Mouse (Mus musculus) embryo, embryonic 11.5 days (tissue): Measurements from ENCODE around the gene Phlpp2.

Source experiments
- DNase-seq: peaks from one replicate; pipeline ENCODE4 v3.0.0-alpha.2; 2012; ENCODE audit warnings: low read depth, low spot score

Gene Phlpp2

GRCm38 (mm10) chr8:109961693-109962367 is 93.5 kb downstream of the Phlpp2 start, which contains the start of gene Marveld3:
Gene Marveld3 (minus strand): TSS chr8:109962203.
- no peak for DNase-seq

DNA sequence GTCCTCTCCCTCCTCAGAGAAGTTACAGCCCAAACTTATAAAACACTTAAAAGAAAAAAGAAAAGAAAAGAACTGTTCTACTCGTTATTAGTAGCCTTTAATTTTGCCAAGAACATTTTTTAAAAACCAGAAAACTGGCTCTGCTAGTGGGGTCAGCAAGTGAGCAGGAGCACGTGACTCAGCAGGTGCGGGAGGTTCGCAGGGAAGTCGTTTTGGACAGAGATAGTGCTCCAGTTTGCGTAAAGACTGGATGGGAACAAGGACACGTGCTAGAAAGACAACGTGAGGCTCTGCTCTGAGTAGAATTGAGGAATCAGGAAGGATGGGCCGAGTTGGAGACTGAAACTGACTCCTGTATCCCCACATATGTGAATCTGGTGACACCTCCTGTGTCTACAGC is 94.6 kb downstream of the Phlpp2 start:
- DNase-seq = no peak

DNA sequence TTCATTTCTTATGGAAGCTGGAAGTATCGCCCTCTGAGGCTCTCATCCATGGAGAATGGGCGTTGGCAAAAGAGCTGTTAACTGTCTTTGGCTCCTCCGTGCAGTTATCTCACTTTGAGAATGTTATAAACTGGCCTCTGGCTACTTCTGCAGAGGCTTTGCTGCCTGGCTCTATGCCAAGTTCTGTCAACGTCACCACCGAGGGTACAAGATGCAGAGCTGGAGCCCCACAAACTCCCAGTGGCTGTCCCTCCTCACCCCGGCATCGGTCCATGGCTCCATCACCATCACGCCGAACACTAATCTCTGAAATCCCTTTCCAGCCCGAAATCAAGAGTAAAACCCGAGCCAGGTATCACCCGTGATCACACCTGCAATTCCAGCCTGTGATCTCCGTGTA is 95.1 kb downstream of the Phlpp2 start:
- no peak for DNase-seq

DNA sequence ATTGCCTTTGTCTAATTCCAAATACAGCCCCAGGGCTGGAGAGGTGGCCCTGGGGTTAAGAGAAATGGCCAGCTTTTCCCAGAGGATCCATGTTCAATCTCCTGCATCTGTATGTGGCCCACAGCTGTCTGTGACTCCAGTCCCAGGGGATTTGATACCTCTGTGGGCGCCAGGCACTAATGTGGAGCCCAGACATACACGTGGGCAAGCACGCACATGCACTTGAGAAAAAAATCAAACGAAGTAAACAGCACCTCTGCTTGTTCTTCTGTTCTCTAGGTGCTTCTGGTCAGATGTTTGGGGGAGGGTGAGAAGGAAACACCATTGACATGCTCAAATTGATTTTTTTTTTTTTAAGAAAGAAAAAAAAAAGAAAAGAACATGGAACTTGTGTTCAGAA is 95.8 kb downstream of the Phlpp2 start:
- no peak for DNase-seq

- DNase-seq = no peak
Measured at GRCm38 (mm10) chr8:109968837-109969236, 100.5 kb downstream of the Phlpp2 start.

- no peak for DNase-seq
Measured at GRCm38 (mm10) chr8:109970323-109970722, 102.0 kb downstream of the Phlpp2 start.

DNA sequence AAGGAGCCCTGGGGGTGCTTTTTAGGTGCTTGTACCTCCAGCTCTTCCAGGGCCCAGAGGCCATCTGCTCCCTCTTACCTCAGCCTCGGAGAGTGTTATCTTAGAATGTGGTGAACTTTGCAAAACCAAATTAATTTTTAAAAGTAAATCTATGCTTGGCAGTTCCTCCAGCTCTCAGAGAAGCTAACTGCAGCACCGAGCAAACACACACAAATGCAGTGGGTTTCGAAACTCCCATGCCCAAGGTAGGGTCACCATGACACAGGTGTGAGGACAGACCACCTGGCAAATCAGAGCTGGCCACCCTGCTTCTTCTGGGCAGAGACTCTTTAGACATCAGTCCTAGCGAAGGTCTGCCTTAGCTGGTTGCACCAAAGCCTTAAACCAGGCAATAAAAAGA is 104.6 kb downstream of the Phlpp2 start:
- DNase-seq = no peak

- no peak for DNase-seq
Measured at GRCm38 (mm10) chr8:109979339-109979738, 111.0 kb downstream of the Phlpp2 start.

- no peak for DNase-seq
Measured at GRCm38 (mm10) chr8:109982386-109983105, 114.2 kb downstream of the Phlpp2 start.

DNA sequence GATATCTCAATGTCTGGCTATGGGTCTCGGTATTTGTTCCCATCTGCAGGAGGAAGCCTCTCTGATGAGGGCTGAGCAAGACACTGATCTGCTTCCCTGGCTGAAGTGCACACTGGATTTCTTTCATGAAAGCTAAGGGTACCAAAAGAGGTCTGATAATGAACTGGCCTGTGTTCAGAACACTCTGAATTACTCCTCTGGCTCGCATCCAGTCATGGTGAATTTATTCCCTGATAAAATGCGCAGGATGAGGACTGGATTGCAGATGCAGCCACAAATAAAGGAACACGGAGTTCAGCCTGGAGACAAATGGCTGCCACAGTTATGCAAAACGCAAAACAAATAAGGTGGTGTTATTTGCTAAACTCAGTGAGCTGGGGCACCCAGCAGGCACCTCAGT is 115.6 kb downstream of the Phlpp2 start:
- no peak for DNase-seq

DNA sequence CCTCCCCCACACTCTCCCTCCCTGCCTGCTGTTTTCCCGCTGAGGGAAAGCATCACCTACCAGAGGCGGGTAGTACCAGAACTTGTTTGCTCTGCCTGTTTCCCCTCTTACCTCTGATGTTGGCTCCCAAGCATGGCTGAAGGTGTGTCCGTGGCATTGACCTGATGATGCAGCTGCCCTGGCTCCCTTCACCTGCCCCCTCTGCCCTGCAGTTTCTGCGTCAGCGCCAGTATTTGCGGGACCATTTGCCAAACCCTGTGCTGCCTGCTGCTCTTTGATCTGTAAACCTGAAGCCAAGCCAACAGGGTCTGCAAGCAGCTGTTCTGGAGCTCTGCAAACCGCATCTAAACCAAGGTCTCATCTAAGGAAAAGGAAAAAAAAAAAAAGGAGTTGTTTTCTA is 118.0 kb downstream of the Phlpp2 start:
- no peak for DNase-seq

DNA sequence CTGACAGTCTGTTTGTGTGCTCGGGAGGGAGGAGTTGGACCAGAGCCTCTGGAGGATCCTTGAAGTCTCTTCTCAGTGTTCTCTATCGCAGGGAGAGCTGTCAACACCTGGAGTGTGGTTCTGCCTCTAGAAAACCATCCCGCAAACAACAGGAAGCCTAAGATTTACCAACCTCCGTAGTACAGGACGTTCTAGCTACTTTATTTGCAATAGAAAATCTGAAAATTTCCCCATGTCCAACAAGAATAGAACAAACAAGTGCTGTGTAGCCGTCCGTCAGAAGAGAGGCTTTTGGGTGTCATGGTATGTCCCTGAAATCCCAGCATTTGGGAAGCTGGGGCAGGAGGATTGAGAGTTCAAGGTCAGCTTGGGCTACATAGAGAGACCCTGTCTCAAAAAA is 119.4 kb downstream of the Phlpp2 start:
- no peak for DNase-seq

DNA sequence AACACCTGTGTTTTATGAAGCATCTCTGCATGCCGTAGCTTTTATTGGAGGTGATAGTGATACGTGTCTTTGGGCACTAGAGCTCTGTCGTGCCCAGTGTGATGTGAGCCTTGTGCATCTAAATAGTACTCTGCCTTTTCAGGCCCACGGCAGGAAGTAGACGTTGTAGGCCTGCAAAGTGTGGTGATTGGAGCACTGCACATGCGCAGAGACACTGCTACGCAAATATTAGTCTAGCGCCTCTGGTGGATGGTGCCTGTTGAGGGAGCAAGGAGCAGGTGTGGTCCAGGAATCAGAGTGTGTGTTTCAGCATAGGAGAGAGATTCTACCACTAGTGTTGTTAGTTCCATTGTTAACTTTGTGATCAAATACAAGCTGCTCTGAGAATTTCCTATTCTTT is 120.8 kb downstream of the Phlpp2 start:
- no peak for DNase-seq

DNA sequence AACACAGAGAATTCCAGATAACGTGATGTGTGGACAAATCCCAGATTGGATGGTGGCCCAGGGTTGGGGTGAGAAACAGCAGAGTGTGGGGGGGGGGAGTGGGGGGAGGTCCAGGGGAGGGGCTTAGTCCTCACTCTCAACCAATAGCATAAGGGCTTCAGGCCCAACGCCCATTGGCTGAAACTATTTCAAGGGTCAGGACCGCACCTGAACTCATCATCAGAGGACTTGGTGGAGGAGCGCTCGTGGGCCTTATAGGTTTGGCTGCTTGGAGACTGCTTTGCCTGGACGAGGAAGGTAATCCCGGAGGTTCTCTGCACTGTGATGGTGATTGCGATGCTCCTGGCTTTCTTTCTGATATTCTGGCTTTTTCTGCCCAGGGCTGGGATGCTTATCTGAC is 121.9 kb downstream of the Phlpp2 start, which contains the start of gene Tat:
Tat (plus strand) TSS at position 214 of the 400 bp plus-strand sequence.
- DNase-seq = no peak

DNA sequence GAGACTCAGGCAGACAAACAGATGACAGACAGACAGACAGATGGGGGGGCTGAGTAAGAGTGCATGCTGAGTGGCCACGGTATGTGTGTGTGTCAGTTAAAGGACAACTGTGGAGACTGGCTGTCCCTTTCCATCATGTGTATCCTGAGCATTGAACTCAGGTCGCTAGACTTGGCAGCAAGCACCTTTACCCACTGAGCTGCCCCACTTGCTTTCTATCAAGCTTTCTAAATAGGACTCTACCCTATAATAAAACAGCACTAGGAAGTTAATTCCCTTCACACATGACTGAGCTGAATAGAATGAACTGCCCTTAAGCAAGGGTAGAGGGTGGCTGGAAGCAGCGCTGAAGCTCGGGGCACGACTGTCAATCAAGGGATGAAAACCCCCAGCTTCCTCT is 123.8 kb downstream of the Phlpp2 start:
- no peak for DNase-seq

DNA sequence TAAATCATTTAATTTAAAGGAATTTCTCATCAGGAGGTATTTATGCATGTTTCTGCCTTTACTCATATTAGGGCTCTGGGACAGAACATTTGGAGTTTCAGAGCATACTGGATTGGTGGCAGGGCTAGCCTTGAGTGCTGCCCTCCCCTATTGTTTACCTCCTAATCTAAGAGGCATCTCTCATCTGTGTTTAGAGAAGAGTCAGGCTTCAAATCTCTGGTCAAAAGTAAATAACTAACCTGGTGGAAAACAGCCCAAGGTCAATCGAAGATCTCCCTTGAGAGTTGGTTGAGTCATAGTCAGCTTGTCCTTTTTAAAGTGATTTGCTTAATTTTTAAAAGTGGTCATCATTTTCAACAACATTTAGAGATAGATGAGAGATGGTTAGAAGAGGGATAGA is 124.6 kb downstream of the Phlpp2 start:
- no peak for DNase-seq
